Mouse (Mus musculus) embryonic facial prominence, embryonic 10.5 days (tissue): ENCODE measurements around the gene Olfr1359. TPM values are rescaled to one million over a fixed set of nuclear protein-coding genes. Genes with fewer than 3 reads are reported as not detected.
A peak's percentile ranks its signal among the peaks of the same experiment; 100 is the strongest.
"Not testable (repeated sequence)": the region's sequence is repeated elsewhere in the genome, so short reads cannot be mapped to it uniquely, and the experiment has no call there.

Experiments used
- DNase-seq: peaks from one replicate; pipeline ENCODE4 v3.0.0-alpha.2; 2017; ENCODE audit warnings: low spot score
- H3K27ac ChIP-seq: fragments of 300-500 bp; sonication (generic); replicated peaks from 2 replicates; pipeline ENCODE4 v1.5.1; 2016; ENCODE audit warnings: mild to moderate bottlenecking
- H3K27me3 ChIP-seq: fragments of 300-500 bp; sonication (generic); replicated peaks from 2 replicates; pipeline ENCODE4 v1.6.1; 2016; ENCODE audit warnings: low read depth, mild to moderate bottlenecking; ENCODE audit not compliant: poor library complexity, severe bottlenecking
- H3K36me3 ChIP-seq: fragments of 300-500 bp; sonication (generic); replicated peaks from 2 replicates; pipeline ENCODE4 v1.6.1; 2016; ENCODE audit warnings: mild to moderate bottlenecking, moderate library complexity
- H3K4me1 ChIP-seq: fragments of 300-500 bp; sonication (generic); 2 replicates; pipeline ENCODE4 v1.6.1; 2016
- H3K4me3 ChIP-seq: fragments of 300-500 bp; sonication (generic); 2 replicates; pipeline ENCODE4 v1.5.1; 2016; ENCODE audit warnings: mild to moderate bottlenecking, moderate library complexity
- H3K9me3 ChIP-seq: fragments of 300-500 bp; sonication (generic); 2 replicates; pipeline ENCODE4 v1.6.1; 2016; ENCODE audit warnings: mild to moderate bottlenecking
- WGBS: fragments of 180-500 bp; shearing (Covaris S2); methylation state at CpG from one replicate; pipeline ENCODE4 v1.1.7; 2016; 5-methylcytosine and 5-hydroxymethylcytosine counted together
- polyA plus RNA-seq: library from polyadenylated mRNA; unstranded; fragments of >200 nt; fragmentation: Nextera tagmentation; extraction: Ambion mirVana; gene quantifications from 2 replicates; pipeline ENCODE4 v1.2.1, GENCODE M21; 2016

Gene Olfr1359
- not detected in 2 replicates for polyA plus RNA-seq

DNA sequence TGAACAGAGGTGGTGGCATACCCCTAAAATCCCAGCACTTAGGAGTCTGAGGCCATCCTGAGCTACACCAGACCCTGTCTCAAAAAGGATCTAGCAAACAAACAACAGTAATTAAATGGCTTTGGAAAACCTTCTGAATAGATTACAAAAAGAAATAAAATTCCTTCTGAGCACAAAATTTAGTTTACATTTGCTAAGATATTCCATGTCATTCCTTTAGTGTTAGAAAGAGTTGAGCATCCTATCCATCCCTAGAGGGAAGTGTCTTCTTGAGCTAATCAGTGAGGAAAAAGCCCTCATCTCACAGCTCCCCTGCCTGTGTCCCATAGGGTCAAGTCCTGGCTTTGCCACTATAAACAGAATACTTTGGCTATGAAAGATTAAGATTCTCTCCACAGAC lies at the start of gene Olfr1359:
TSS of gene Olfr1359 (plus strand) at position 301 of the 400 bp plus-strand sequence.
- H3K4me1 ChIP-seq, result no peaks in the 10 kb centered on the region
- H3K36me3 ChIP-seq, result no peaks in the 10 kb centered on the region
- no peak for DNase-seq
- H3K9me3 ChIP-seq, result no peaks in the 10 kb centered on the region
- H3K27me3 ChIP-seq, result no peaks in the 10 kb centered on the region
- H3K27ac ChIP-seq, result no peak within 1 kb of the TSS
- no peak within 1 kb of the TSS for H3K4me3 ChIP-seq

- Histone ChIP-seq H3K27me3 (no peaks in the 10 kb centered on the region), H3K27ac (no peak within 1 kb of the TSS), H3K36me3 (no peaks in the 10 kb centered on the region), H3K4me1 (no peaks in the 10 kb centered on the region), H3K4me3 (no peak within 1 kb of the TSS), H3K9me3 (no peaks in the 10 kb centered on the region)
- WGBS, result 63% methylated on average over 2 of the region's 2 CpGs
- no peak for DNase-seq
Measured at GRCm38 (mm10) chr13:21663286-21663685, 34.6 kb upstream of the Olfr1359 start, which contains the start of gene Olfr1361. Gene Olfr1361 (minus strand): TSS chr13:21663386.

DNA sequence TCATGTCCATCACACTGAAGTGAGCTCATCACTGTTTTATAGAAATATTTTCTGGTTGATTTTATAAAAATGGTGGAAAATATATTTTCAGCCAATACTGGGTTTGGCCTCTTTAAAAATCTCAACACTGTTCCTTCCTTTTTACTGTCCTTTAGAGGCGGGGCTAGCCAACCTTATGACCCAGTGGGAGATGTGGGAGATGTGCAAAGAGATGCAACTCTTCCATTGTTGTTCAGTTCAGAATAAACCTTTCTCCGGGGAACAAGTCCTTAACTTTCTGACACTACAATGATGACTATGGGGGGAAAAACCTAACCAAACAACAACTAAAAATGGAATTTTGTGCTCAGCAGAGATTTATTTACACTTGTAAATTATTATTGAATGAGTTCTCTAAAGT lies 20.6 kb upstream of the Olfr1359 start, which contains the start of gene Olfr1360:
TSS of gene Olfr1360 (minus strand) at position 101 of the 400 bp plus-strand sequence.
- WGBS, result 82% methylated on average over 2 of the region's 2 CpGs
- Histone ChIP-seq H3K36me3 (no peaks in the 10 kb centered on the region), H3K4me3 (no peak within 1 kb of the TSS), H3K27ac (no peak within 1 kb of the TSS), H3K9me3 (no peaks in the 10 kb centered on the region), H3K4me1 (no peaks in the 10 kb centered on the region), H3K27me3 (no peaks in the 10 kb centered on the region)
- DNase-seq, result no peak

GRCm38 (mm10) chr13:21706669-21707068 lies 8.8 kb downstream of the Olfr1359 start:
- H3K9me3 ChIP-seq, result no peaks in the 10 kb centered on the region
- no peak for DNase-seq
- H3K4me3 ChIP-seq, result no peak overlapping the region
- H3K36me3 ChIP-seq, result no peaks in the 10 kb centered on the region
- 74% methylated on average over 4 of the region's 4 CpGs for WGBS
- H3K27me3 ChIP-seq, result no peaks in the 10 kb centered on the region
- H3K27ac ChIP-seq, result no peak overlapping the region
- peaks cover 4% of the 10 kb centered on the region; the same call in 1 of the 2 replicates for H3K4me1 ChIP-seq

DNA sequence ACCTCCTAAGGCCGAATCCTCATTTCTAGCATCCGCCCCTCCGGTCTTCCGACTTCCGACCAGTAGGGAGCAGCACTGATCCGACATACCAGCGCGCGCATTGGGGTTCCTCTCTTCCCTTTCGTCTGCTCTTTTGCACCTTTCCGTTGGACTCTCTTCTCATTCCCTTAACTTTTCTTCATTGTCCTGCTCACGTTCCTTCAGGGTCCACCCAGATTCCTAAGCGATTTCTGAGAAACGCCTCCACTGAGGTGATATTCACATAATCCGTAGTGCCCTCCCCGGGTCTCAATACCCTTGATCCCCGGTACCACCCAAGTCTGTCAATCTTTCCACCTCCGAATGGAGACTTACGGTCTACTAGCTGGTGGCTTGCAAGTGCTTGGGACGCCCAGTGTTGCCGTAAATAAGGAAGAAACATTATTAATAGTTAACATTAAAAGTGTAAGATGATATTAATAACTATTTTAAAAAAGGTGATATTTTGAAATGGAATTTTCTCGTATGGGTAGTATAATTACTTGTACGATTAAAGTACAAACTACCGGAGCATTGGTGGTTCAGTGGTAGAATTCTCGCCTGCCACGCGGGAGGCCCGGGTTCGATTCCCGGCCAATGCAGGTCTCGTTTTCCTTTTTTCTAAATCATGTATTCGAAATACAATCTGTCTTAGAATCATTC lies 12.3 kb downstream of the Olfr1359 start:
- under 1% methylated on average over 32 of the region's 32 CpGs for WGBS

DNA sequence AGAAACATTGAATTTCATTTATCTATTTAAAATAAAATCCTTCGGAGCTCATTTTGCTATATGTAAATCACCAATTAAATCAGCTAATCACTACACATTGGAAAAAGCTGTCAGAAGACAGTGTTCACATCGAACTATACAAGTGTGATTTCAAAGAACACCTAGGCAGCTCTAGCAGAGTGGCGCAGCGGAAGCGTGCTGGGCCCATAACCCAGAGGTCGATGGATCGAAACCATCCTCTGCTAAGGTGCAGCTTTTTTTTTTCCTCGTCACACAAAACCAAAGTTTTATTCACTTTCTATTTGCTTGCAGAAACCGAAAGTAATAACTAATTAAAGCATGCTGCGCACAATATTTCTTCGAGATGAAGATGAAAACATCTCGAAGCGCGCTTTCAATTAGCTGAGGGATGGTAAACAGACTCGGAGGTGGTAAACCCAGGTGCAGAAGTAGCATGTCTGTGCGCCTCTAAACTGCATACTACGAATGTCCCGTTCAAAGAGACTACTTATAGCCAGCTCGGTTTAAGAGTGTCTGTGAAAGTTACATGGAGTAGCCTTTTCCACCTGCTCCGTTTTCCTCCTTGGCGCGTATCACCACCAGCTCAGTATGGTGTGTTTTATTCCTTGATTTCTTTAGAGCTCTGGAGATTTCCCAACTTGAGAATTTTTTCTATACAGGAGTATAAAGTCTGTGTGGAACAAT lies 13.1 kb downstream of the Olfr1359 start:
- Histone ChIP-seq H3K4me1 (peaks cover 14% of the 10 kb centered on the region), H3K27me3 (no peaks in the 10 kb centered on the region), H3K9me3 (no peaks in the 10 kb centered on the region), H3K4me3 (peak overlapping the region; percentile 71), H3K27ac (peak overlapping the region; percentile 66), H3K36me3 (no peaks in the 10 kb centered on the region)
- DNase-seq, result peak; percentile 75
- 3% methylated on average over 22 of the region's 22 CpGs for WGBS

More for the DNA sequence above, 12.3 kb downstream of the Olfr1359 start:
- Histone ChIP-seq H3K27ac (peak overlapping the region; percentile 86), H3K9me3 (no peaks in the 10 kb centered on the region), H3K4me3 (peak overlapping the region; percentile 71), H3K27me3 (no peaks in the 10 kb centered on the region), H3K36me3 (no peaks in the 10 kb centered on the region), H3K4me1 (peaks cover 10% of the 10 kb centered on the region)
- DNase-seq, result peak; percentile 89

- H3K27ac ChIP-seq, result no peak overlapping the region
- no peaks in the 10 kb centered on the region for H3K27me3 ChIP-seq
- H3K36me3 ChIP-seq, result no peaks in the 10 kb centered on the region
- no peak for DNase-seq
- WGBS, result 35% methylated on average over 4 of the region's 4 CpGs
- peak overlapping the region; percentile 71 for H3K4me3 ChIP-seq
- H3K9me3 ChIP-seq, result no peaks in the 10 kb centered on the region
- peaks cover 14% of the 10 kb centered on the region for H3K4me1 ChIP-seq
Measured at GRCm38 (mm10) chr13:21711698-21712097, 13.8 kb downstream of the Olfr1359 start.

DNA sequence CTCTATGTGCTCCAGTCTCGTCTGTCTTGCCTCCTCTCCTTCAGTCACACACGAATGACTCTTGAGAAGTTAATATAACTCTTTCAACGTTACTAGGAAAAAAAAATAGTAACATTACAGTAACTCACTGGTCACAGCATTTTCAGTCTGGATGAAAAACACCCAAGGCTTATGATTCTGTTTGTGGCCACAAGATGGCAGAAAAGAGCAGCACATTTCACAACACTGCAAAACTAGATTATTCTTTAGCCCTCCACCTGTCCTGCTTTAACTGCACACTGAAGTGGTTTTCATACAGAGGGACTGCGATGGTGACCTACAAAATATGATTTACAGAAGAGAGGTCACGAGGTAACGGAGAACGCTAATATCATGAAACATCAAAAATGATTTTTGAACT lies 16.8 kb downstream of the Olfr1359 start:
- Histone ChIP-seq H3K27me3 (no peaks in the 10 kb centered on the region), H3K36me3 (no peaks in the 10 kb centered on the region), H3K4me1 (peaks cover 24% of the 10 kb centered on the region), H3K27ac (peak overlapping the region; percentile 93), H3K4me3 (peak overlapping the region; percentile 61), H3K9me3 (no peaks in the 10 kb centered on the region)
- peak; percentile 57 for DNase-seq
- 2% methylated on average over 7 of the region's 7 CpGs for WGBS

- no peaks in the 10 kb centered on the region for H3K36me3 ChIP-seq
- H3K4me3 ChIP-seq, result peak overlapping the region; percentile 61
- no peaks in the 10 kb centered on the region for H3K9me3 ChIP-seq
- H3K4me1 ChIP-seq, result peaks cover 28% of the 10 kb centered on the region
- 1% methylated on average over 22 of the region's 22 CpGs for WGBS
- H3K27ac ChIP-seq, result peak overlapping the region; percentile 93
- H3K27me3 ChIP-seq, result no peaks in the 10 kb centered on the region
- peak; percentile 50 for DNase-seq
Measured at GRCm38 (mm10) chr13:21715131-21715863, 17.4 kb downstream of the Olfr1359 start.

DNA sequence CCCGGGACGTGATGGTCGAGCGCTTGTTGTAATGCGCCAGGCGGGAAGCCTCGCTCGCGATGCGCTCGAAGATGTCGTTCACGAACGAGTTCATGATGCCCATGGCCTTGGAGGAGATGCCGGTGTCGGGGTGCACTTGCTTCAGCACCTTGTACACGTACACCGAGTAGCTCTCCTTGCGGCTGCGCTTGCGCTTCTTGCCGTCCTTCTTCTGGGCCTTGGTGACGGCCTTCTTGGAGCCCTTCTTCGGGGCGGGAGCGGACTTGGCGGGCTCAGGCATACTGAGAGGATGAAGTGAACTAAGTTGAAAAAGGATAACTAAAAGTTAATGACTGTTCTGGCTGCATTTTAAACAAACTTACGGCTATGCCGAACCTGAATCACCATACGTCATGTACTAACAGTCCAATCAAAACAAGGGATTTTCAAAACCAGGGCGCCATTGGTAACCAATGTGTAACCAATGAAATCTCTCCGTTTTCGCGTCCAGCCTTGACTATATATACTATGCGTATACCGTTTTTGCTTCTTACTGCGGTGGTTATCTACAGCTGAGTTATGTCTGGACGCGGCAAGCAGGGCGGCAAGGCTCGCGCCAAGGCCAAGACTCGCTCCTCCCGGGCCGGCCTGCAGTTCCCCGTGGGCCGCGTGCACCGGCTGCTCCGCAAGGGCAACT lies 18.1 kb downstream of the Olfr1359 start, which contains the start of the genes Hist1h2bl and Hist1h2ai:
TSS of gene Hist1h2bl (minus strand) at position 280 of the 676 bp plus-strand sequence.
TSS of gene Hist1h2ai (plus strand) at position 559 of the 676 bp plus-strand sequence.
- DNase-seq, result peak; percentile 83
- not testable (repeated sequence) for H3K9me3 ChIP-seq, H3K36me3 ChIP-seq, H3K27me3 ChIP-seq
- Histone ChIP-seq H3K4me1 (peaks cover 35% of the 10 kb centered on the region), H3K27ac (peak within 1 kb of the TSS; percentile 95), H3K4me3 (peak within 1 kb of the TSS; percentile 64)
- WGBS, result under 1% methylated on average over 41 of the region's 50 CpGs

DNA sequence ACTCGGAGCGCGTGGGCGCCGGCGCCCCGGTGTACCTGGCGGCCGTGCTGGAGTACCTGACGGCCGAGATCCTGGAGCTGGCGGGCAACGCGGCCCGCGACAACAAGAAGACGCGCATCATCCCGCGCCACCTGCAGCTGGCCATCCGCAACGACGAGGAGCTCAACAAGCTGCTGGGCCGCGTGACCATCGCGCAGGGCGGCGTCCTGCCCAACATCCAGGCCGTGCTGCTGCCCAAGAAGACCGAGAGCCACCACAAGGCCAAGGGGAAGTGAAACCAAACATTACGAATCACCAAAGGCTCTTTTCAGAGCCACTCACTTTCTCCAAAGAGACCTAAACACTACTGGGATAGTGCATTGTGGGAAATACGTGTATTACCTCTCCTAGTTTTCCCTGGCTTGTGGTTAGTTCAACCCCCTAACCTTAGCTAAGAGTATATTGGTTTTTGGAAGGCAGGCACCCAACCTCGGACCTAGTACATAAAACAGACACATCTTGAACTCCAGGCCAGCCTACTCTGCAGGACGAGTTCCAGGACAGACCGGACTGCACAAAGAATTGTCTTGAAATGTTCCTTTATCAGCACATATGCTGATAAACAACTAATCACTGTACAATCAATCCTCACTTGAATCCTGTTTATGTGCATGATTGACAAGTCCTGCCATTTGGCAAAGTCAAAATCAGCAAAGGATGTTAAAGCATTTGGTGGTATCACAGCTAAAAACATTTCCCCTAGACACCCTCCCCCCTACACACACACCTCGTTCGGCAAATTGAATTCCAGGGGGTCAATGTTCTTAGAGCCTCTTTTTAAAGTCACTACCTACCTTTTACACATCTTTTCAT lies 18.9 kb downstream of the Olfr1359 start:
- not testable (repeated sequence) for H3K36me3 ChIP-seq, H3K27me3 ChIP-seq, H3K9me3 ChIP-seq
- DNase-seq, result peak; percentile 62
- Histone ChIP-seq H3K4me3 (peak overlapping the region; percentile 64), H3K4me1 (peaks cover 32% of the 10 kb centered on the region), H3K27ac (peak overlapping the region; percentile 95)
- under 1% methylated on average over 16 of the region's 38 CpGs for WGBS
